Mouse (Mus musculus): ENCODE measurements around the gene Jaml. TPM values are rescaled to one million over a fixed set of nuclear protein-coding genes. Genes with fewer than 3 reads are reported as not detected.
A peak's percentile ranks its signal among the peaks of the same experiment; 100 is the strongest.

Gene Jaml
- polyA plus RNA-seq, 1 experiment from 2014 or later, result 19.0 TPM

GRCm38 (mm10) chr9:45042056-45042720 lies 36.8 kb upstream of the Jaml start:
- H3K27me3 ChIP-seq (ENCODE audit: control insufficient read depth, insufficient read depth, low read length), result no peaks in the 10 kb centered on the region
- H3K4me2 ChIP-seq (ENCODE audit: low read depth, low read length), result peak overlapping the region; percentile 52
- H3K36me3 ChIP-seq (ENCODE audit: control insufficient read depth, insufficient read depth, low read length), result no peaks in the 10 kb centered on the region
- peak; percentile 96 for ATAC-seq (ENCODE audit: insufficient read depth, low FRiP score)
- H3K4me1 ChIP-seq (ENCODE audit: control insufficient read depth, insufficient read depth, low read length), result peaks cover 7% of the 10 kb centered on the region; the same call in 1 of the 2 replicates
- under 1% methylated on average over 20 of the region's 20 CpGs for WGBS
- no peaks in the 10 kb centered on the region for H3K9me3 ChIP-seq (replicated peaks; ENCODE audit: control insufficient read depth, low read length)
- H3K4me3 ChIP-seq (replicated peaks; ENCODE audit: low read length), result peak overlapping the region; percentile 51
- peak overlapping the region; percentile 92 for H3K27ac ChIP-seq (ENCODE audit: low read length)
- H3K9ac ChIP-seq (ENCODE audit: low read length), result peak overlapping the region; percentile 73

GRCm38 (mm10) chr9:45042947-45043346 lies 36.0 kb upstream of the Jaml start:
- Histone ChIP-seq H3K9ac (ENCODE audit: low read length) (peak overlapping the region; percentile 73), H3K9me3 (replicated peaks; ENCODE audit: control insufficient read depth, low read length) (no peaks in the 10 kb centered on the region), H3K4me3 (replicated peaks; ENCODE audit: low read length) (peak overlapping the region; percentile 51), H3K27me3 (ENCODE audit: control insufficient read depth, insufficient read depth, low read length) (no peaks in the 10 kb centered on the region), H3K27ac (ENCODE audit: low read length) (peak overlapping the region; percentile 92), H3K36me3 (ENCODE audit: control insufficient read depth, insufficient read depth, low read length) (no peaks in the 10 kb centered on the region), H3K4me2 (ENCODE audit: low read depth, low read length) (peak overlapping the region; percentile 52), H3K4me1 (ENCODE audit: control insufficient read depth, insufficient read depth, low read length) (peaks cover 7% of the 10 kb centered on the region; the same call in 1 of the 2 replicates)
- ATAC-seq (ENCODE audit: insufficient read depth, low FRiP score), result no peak
- WGBS, result 3% methylated on average over 10 of the region's 10 CpGs

GRCm38 (mm10) chr9:45046973-45047372 lies 32.0 kb upstream of the Jaml start:
- H3K4me1 ChIP-seq (ENCODE audit: control insufficient read depth, insufficient read depth, low read length), result peaks cover 3% of the 10 kb centered on the region; the same call in 1 of the 2 replicates
- no peak for ATAC-seq (ENCODE audit: insufficient read depth, low FRiP score)
- H3K4me3 ChIP-seq (replicated peaks; ENCODE audit: low read length), result no peak overlapping the region
- no peaks in the 10 kb centered on the region for H3K9me3 ChIP-seq (replicated peaks; ENCODE audit: control insufficient read depth, low read length)
- no peak overlapping the region for H3K9ac ChIP-seq (ENCODE audit: low read length)
- no peaks in the 10 kb centered on the region for H3K36me3 ChIP-seq (ENCODE audit: control insufficient read depth, insufficient read depth, low read length)
- peak overlapping the region; percentile 55; the same call in 1 of the 2 replicates for H3K27ac ChIP-seq (ENCODE audit: low read length)
- H3K27me3 ChIP-seq (ENCODE audit: control insufficient read depth, insufficient read depth, low read length), result no peaks in the 10 kb centered on the region
- WGBS, result 89% methylated on average over 16 of the region's 16 CpGs
- H3K4me2 ChIP-seq (ENCODE audit: low read depth, low read length), result no peak overlapping the region

GRCm38 (mm10) chr9:45048511-45048910 lies 30.5 kb upstream of the Jaml start:
- no peak overlapping the region for H3K9ac ChIP-seq (ENCODE audit: low read length)
- ATAC-seq (ENCODE audit: insufficient read depth, low FRiP score), result no peak
- H3K27ac ChIP-seq (ENCODE audit: low read length), result no peak overlapping the region
- no peak overlapping the region for H3K4me2 ChIP-seq (ENCODE audit: low read depth, low read length)
- H3K9me3 ChIP-seq (replicated peaks; ENCODE audit: control insufficient read depth, low read length), result no peaks in the 10 kb centered on the region
- no peak overlapping the region for H3K4me3 ChIP-seq (replicated peaks; ENCODE audit: low read length)
- no peaks in the 10 kb centered on the region for H3K4me1 ChIP-seq (ENCODE audit: control insufficient read depth, insufficient read depth, low read length)
- no peaks in the 10 kb centered on the region for H3K27me3 ChIP-seq (ENCODE audit: control insufficient read depth, insufficient read depth, low read length)
- WGBS, result 28% methylated on average over 4 of the region's 4 CpGs
- H3K36me3 ChIP-seq (ENCODE audit: control insufficient read depth, insufficient read depth, low read length), result no peaks in the 10 kb centered on the region; the same call in 1 of the 2 replicates

GRCm38 (mm10) chr9:45049731-45050130 lies 29.3 kb upstream of the Jaml start:
- no peak for ATAC-seq (ENCODE audit: insufficient read depth, low FRiP score)
- Histone ChIP-seq H3K36me3 (ENCODE audit: control insufficient read depth, insufficient read depth, low read length) (no peaks in the 10 kb centered on the region; the same call in 1 of the 2 replicates), H3K4me3 (replicated peaks; ENCODE audit: low read length) (no peak overlapping the region), H3K9me3 (replicated peaks; ENCODE audit: control insufficient read depth, low read length) (no peaks in the 10 kb centered on the region), H3K4me1 (ENCODE audit: control insufficient read depth, insufficient read depth, low read length) (no peaks in the 10 kb centered on the region), H3K27me3 (ENCODE audit: control insufficient read depth, insufficient read depth, low read length) (no peaks in the 10 kb centered on the region), H3K27ac (ENCODE audit: low read length) (no peak overlapping the region), H3K4me2 (ENCODE audit: low read depth, low read length) (no peak overlapping the region), H3K9ac (ENCODE audit: low read length) (no peak overlapping the region)
- WGBS, result 81% methylated on average over 1 of the region's 1 CpGs

GRCm38 (mm10) chr9:45050301-45050700 lies 28.7 kb upstream of the Jaml start:
- WGBS, result 86% methylated on average over 2 of the region's 2 CpGs

GRCm38 (mm10) chr9:45055082-45055713 lies 23.8 kb upstream of the Jaml start, which contains the start of gene Mpzl3:
Gene Mpzl3 (plus strand): TSS chr9:45055186.
- no peaks in the 10 kb centered on the region for H3K27me3 ChIP-seq (ENCODE audit: control insufficient read depth, insufficient read depth, low read length)
- peak within 1 kb of the TSS; percentile 91 for H3K4me2 ChIP-seq (ENCODE audit: low read depth, low read length)
- H3K4me1 ChIP-seq (ENCODE audit: control insufficient read depth, insufficient read depth, low read length), result no peaks in the 10 kb centered on the region
- WGBS, result under 1% methylated on average over 33 of the region's 33 CpGs
- H3K27ac ChIP-seq (ENCODE audit: low read length), result peak within 1 kb of the TSS; percentile 97
- H3K36me3 ChIP-seq (ENCODE audit: control insufficient read depth, insufficient read depth, low read length), result no peaks in the 10 kb centered on the region; the same call in 1 of the 2 replicates
- H3K4me3 ChIP-seq (replicated peaks; ENCODE audit: low read length), result peak within 1 kb of the TSS; percentile 77
- H3K9ac ChIP-seq (ENCODE audit: low read length), result peak within 1 kb of the TSS; percentile 81
- H3K9me3 ChIP-seq (replicated peaks; ENCODE audit: control insufficient read depth, low read length), result no peaks in the 10 kb centered on the region
- peak; percentile 89 for ATAC-seq (ENCODE audit: insufficient read depth, low FRiP score)

More at GRCm38 (mm10) chr9:45050301-45050700, 28.7 kb upstream of the Jaml start:
- no peaks in the 10 kb centered on the region for H3K27me3 ChIP-seq (ENCODE audit: control insufficient read depth, insufficient read depth, low read length)
- no peak for ATAC-seq (ENCODE audit: insufficient read depth, low FRiP score)
- no peak overlapping the region for H3K4me3 ChIP-seq (replicated peaks; ENCODE audit: low read length)
- H3K36me3 ChIP-seq (ENCODE audit: control insufficient read depth, insufficient read depth, low read length), result no peaks in the 10 kb centered on the region; the same call in 1 of the 2 replicates
- no peak overlapping the region for H3K9ac ChIP-seq (ENCODE audit: low read length)
- H3K4me1 ChIP-seq (ENCODE audit: control insufficient read depth, insufficient read depth, low read length), result no peaks in the 10 kb centered on the region
- H3K4me2 ChIP-seq (ENCODE audit: low read depth, low read length), result no peak overlapping the region
- no peaks in the 10 kb centered on the region for H3K9me3 ChIP-seq (replicated peaks; ENCODE audit: control insufficient read depth, low read length)
- no peak overlapping the region for H3K27ac ChIP-seq (ENCODE audit: low read length)

GRCm38 (mm10) chr9:45058304-45058940 lies 20.6 kb upstream of the Jaml start:
- WGBS, result 32% methylated on average over 5 of the region's 5 CpGs
- Histone ChIP-seq H3K36me3 (ENCODE audit: control insufficient read depth, insufficient read depth, low read length) (no peaks in the 10 kb centered on the region), H3K9ac (ENCODE audit: low read length) (no peak overlapping the region), H3K4me3 (replicated peaks; ENCODE audit: low read length) (no peak overlapping the region), H3K4me1 (ENCODE audit: control insufficient read depth, insufficient read depth, low read length) (no peaks in the 10 kb centered on the region), H3K27me3 (ENCODE audit: control insufficient read depth, insufficient read depth, low read length) (no peaks in the 10 kb centered on the region), H3K27ac (ENCODE audit: low read length) (no peak overlapping the region), H3K9me3 (replicated peaks; ENCODE audit: control insufficient read depth, low read length) (no peaks in the 10 kb centered on the region), H3K4me2 (ENCODE audit: low read depth, low read length) (no peak overlapping the region)
- ATAC-seq (ENCODE audit: insufficient read depth, low FRiP score), result no peak

- Histone ChIP-seq H3K9me3 (replicated peaks; ENCODE audit: control insufficient read depth, low read length) (no peaks in the 10 kb centered on the region), H3K9ac (ENCODE audit: low read length) (no peak overlapping the region; the same call in 1 of the 2 replicates), H3K36me3 (ENCODE audit: control insufficient read depth, insufficient read depth, low read length) (no peaks in the 10 kb centered on the region), H3K4me2 (ENCODE audit: low read depth, low read length) (no peak overlapping the region; the same call in 1 of the 2 replicates), H3K4me1 (ENCODE audit: control insufficient read depth, insufficient read depth, low read length) (no peaks in the 10 kb centered on the region), H3K27ac (ENCODE audit: low read length) (peak overlapping the region; percentile 86), H3K4me3 (replicated peaks; ENCODE audit: low read length) (no peak overlapping the region), H3K27me3 (ENCODE audit: control insufficient read depth, insufficient read depth, low read length) (no peaks in the 10 kb centered on the region)
- 42% methylated on average over 7 of the region's 7 CpGs for WGBS
- ATAC-seq (ENCODE audit: insufficient read depth, low FRiP score), result peak; percentile 57; the same call in 1 of the 2 replicates
Observed at GRCm38 (mm10) chr9:45060151-45060550, 18.8 kb upstream of the Jaml start.
